Mouse (Mus musculus) thymus, postnatal 0 days (tissue): ENCODE measurements around the gene Ttc25. TPM values are rescaled to one million over a fixed set of nuclear protein-coding genes. Genes with fewer than 3 reads are reported as not detected.
"Not testable (repeated sequence)": the region's sequence is repeated elsewhere in the genome, so short reads cannot be mapped to it uniquely, and the experiment has no call there.

Source experiments
- DNase-seq: peaks from one replicate; pipeline ENCODE4 v3.0.0-alpha.2; 2015; ENCODE audit warnings: low spot score
- polyA plus RNA-seq: library from polyadenylated mRNA; unstranded; fragments of >200 nt; fragmentation: Nextera tagmentation; extraction: Ambion mirVana; gene quantifications from 2 replicates; pipeline ENCODE4 v1.2.1, GENCODE M21; 2015

The Ttc25 gene
- polyA plus RNA-seq, 1 experiment from 2014 or later: 0.56 TPM

DNA sequence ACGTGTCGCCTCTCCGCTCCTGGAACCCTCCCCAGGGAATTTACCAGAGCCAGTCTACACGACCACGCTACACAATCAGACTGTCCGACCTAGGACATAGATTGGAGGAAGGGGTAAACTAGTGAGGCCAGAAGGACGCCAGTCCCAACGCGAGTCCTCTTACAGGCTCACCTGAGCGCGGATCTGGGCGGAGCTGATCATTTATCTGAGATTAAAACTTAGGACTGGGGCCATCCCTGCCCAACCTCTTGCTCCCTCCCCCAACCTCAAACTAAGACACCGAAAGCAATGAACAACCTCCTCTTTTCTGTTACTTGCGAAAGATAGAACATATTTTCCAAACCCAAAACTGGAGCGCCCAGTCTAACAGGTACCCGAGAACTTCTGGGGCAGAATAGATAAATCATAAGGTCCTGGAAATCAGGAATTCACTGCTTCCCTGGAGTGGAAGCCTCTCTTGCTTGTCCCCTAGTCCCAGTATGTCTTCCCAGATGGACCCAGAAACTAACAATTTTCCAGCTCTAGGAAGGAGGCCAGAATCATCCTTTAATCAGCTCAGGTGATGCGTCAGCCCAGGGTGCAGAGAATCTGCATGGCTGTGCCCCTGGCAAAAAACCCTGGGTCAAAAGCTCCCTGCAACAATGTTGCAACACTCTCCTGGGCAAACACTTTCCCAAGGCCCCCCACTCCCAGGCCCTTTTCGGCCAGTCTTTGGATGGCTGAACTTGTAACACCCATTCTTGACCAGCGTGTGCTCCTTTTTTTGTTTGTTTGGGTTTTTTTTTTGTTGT is 16.8 kb upstream of the Ttc25 start:
- DNase-seq: no peak

DNA sequence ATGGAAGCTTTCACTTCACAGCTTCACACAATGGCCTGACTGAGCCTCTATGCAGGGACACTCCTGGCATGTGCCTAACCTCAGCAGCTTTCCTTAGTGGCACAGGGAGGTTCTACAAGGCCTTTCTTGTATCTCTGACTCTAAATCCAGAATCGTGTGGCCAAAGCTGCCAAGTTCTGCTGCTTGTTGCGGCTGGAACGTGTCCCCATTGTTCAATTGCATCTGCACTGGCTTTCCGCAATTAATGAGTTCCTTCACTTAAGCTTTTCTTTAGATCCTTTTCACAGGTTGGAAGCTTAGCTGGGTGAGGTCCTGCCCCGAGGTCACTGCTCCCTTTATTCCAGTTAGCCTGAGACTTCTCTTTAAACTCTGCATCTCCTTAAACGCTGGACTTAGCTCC is 11.5 kb upstream of the Ttc25 start:
- DNase-seq: no peak

DNA sequence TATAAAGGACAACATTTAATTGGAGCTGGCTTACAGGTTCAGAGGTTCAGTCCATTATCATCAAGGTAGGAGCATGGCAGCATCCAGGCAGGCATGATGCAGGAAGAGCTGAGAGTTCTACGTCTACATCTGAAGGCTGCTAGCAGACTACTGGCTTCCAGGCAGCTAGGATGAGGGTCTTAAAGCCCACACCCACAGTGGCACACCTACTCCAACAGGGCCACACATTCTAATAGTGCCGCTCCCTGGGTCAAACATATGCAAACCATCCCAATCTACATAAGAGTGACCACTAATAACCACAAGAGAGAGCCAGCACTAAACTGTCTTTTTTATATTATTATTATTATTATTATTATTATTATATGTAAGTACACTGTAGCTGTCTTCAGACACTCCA is 11.0 kb upstream of the Ttc25 start:
- not testable (repeated sequence) for DNase-seq

DNA sequence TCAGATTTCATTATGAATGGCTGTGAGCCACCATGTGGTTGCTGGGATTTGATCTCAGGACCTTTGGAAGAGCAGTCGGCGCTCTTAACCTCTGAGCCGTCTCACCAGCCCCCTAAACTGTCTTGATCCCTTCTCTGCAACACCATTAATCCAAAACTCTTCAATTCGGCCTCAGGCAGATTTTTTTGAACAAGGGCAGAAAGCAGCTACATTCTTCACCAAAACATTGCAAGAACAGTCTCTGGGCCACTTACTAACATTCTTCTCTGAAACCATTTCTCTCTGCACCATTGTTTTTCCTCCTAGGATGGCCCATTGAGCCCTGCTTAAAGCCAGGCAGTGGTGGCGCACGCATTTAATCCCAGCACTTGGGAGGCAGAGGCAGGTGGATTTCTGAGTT is 10.6 kb upstream of the Ttc25 start:
- DNase-seq: not testable (repeated sequence)

DNA sequence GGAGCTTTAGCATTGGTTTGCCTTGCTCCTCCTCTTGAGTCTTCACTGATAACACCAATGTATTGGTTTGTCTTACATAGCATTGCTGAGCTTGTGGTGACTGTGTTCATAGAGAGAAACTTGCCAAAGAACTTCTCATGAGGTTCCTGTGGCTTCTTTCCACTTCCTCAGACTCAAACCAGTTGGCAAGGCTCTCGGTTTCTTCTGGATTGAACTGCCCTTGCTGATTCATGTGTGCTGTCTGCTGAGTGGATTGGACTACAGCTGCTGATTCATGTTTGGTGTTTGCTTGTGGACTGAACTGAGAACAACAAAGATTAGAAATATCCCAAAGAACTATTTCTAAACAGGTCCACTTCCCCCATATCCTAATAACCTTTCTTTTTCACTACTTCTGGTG is 9.4 kb upstream of the Ttc25 start:
- DNase-seq: no peak

- no peak for DNase-seq
These were observed 8.9 kb upstream of the Ttc25 start for GRCm38 (mm10) chr11:100536466-100536865.

- no peak for DNase-seq
These were observed 4.4 kb upstream of the Ttc25 start for GRCm38 (mm10) chr11:100540966-100541365.

DNA sequence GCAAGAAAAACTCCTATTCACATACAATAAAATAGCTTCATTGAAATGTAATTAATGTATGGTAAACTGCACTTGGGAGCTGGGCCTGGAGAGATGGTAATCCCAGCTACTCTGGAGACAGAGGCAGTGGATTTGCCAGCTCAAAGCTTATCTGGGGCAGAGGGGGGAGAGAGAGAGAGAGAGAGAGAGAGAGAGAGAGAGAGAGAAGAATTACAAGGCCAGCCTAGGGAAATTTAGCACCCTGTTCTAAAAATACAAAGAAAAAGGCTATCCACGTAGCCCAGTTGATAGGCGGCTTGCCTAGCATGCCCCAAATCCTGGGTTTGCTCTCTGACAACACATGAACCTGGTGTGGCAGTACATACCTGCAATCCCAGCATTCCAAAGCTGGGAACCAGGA is 3.8 kb upstream of the Ttc25 start:
- no peak for DNase-seq

- no peak for DNase-seq
These were observed 309 bp downstream of the Ttc25 start for GRCm38 (mm10) chr11:100545746-100546085.

- DNase-seq: no peak
These were observed 1.5 kb downstream of the Ttc25 start for GRCm38 (mm10) chr11:100546955-100547354.

GRCm38 (mm10) chr11:100548141-100548540 is 2.7 kb downstream of the Ttc25 start:
- no peak for DNase-seq

DNA sequence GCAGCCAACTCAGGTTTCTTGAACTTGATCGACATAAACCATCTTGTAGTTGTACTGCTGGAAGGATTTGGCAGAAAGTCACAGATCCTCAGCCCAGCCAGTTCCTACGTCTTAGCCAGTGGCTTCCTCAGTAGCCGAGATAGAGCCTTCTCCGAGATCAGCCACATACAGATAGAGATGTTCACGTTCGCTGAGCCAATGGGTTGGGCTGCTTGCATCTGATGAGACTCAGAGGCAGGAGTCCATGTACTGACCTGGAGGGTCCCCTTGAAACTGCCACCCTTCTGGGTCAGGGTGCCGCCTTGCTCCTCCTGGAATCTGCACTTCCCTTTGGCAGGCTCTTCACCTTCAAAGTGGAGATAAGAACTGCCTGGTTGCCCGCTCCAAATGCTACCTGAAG is 4.1 kb downstream of the Ttc25 start:
- DNase-seq: no peak

DNA sequence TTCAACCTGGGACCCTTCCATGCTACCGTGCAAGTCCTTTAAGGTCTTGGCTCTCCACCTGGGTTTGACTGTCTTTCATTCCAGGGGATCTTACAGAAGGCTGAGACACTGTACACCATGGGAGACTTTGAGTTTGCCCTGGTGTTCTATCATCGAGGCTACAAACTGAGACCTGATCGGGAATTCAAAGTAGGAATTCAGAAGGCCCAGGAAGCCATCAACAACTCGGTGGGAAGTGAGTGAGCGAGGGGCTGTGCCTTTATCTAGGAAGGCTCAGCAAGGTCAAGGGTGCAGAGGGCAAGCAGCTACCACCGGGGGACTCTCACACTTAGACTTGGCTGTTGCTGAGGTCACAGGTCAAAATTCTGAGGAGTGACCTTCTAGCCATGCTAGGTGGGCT is 4.7 kb downstream of the Ttc25 start:
- DNase-seq: no peak

- DNase-seq: no peak
These were observed 7.4 kb downstream of the Ttc25 start for GRCm38 (mm10) chr11:100552842-100553241.

GRCm38 (mm10) chr11:100555583-100555982 is 10.2 kb downstream of the Ttc25 start:
- peak; percentile 86 for DNase-seq

- DNase-seq: no peak
These were observed 12.2 kb downstream of the Ttc25 start for GRCm38 (mm10) chr11:100557563-100557962.

DNA sequence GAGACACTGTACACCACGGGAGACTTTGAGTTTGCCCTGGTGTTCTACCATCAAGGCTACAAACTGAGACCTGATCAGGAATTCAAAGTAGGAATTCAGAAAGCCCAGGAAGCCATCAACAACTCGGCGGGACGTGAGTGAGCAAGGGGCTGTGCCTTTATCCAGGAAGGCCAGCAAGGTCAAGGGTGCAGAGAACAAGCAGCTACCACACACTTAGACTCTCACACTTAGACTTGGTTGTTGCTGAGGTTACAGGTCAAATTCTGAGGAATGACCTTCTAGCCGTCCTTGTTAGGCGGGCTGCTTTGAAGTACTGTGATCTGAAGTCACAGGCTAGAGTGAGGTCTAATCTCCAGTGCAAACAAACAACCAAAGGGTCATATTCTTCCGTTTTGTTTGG is 14.1 kb downstream of the Ttc25 start:
- DNase-seq: no peak

- DNase-seq: no peak
These were observed 16.3 kb downstream of the Ttc25 start for GRCm38 (mm10) chr11:100561748-100562147.

GRCm38 (mm10) chr11:100564297-100564696 is 18.9 kb downstream of the Ttc25 start:
- no peak for DNase-seq

DNA sequence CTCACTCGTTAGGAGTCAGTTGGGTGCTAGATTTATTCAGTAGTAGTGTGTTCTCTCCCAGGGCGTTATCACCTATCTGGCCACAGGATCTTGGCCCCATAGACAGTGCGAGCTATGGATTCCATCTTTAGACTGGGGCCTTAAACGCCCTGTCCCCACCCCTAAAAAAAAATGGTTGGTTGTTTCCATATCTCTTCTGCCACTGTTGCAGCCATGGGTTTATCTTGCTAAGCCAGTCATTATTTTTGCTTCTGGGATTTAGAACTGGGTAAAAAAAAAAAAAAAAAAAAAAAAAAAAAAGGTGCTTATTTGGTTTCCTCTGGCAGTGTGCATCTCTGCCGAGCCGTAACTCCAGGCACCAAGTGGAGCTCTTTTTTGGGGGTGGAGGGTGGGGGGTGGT is 19.3 kb downstream of the Ttc25 start:
- DNase-seq: no peak

DNA sequence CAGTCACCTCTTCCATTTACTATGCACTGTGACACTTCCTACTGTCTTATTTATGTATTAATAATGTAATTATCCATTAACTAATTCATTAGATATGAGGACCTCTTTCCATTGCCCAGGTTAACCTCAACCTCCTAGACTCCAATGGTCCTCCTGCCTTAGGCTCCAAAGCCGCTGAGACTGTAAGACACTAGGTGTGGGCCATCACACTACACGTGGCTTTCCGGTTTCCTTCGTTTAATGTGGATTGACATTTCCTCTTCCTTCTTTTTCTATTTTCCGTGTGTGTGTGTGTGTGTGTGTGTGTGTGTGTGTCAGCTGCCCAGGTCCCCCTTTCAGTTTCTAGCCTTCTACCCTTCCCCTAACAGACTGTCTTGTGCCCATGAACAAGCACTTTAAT is 21.8 kb downstream of the Ttc25 start:
- DNase-seq: no peak

DNA sequence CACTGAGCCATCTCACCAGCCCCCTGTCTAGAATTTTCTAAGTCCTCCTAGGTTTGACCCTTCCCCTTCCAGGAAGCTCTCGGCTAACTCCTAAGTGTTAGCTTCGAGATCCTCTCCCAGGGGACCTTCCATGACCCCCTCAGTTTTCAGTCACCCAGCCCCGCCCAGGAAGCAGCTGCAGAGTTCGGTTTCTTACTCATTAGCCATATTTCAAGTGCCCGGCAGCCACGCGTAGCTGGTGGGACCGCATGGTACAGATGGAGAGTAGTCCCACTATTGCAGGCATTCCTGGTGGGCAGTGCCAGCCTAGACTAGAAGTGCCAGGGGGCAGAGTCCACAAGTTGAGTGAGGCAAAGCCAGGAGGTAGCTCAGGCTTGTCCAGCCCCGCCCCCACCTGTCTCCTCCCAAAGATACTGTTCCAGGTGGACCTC is 22.4 kb downstream of the Ttc25 start:
- DNase-seq: no peak

DNA sequence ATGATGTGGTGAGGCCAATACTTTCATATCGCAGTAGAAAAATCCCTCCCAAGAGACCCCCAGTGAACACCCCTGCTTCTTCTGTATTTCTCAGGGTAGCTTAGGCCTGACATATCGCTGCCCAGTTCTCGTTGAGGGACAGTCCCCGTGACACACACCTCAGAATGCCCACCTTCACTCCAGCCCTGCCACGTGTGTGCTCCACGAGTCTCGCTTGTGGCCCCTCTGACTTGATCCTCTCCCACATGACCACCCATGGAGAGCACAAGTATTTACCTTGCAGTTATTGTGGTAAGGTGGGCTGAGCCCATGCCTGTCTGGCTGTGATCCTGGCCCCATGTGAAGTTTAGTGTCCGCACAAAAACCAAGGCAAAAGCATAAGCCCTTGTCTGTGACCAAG is 23.3 kb downstream of the Ttc25 start:
- DNase-seq: no peak

GRCm38 (mm10) chr11:100569789-100570188 is 24.4 kb downstream of the Ttc25 start:
- no peak for DNase-seq
